Mouse (Mus musculus) brain, embryonic 14.5 days (tissue): ENCODE measurements around the gene Kcnc3. TPM values are rescaled to one million over a fixed set of nuclear protein-coding genes. Genes with fewer than 3 reads are reported as not detected.
A peak's percentile ranks its signal among the peaks of the same experiment; 100 is the strongest.

ENCODE experiments used
- DNase-seq: peaks from one replicate; pipeline ENCODE4 v3.0.0-alpha.2; 2011; ENCODE audit warnings: low read depth
- CTCF ChIP-seq: fragments of 200-500 bp; IDR thresholded peaks from 2 replicates; pipeline ENCODE4 v1.5.1; 2012; ENCODE audit warnings: inconsistent platforms, mild to moderate bottlenecking, moderate library complexity, borderline replicate concordance; ENCODE audit not compliant: insufficient read depth, insufficient read length; ENCODE audit errors: extremely low read depth
- POLR2A ChIP-seq: fragments of 200-500 bp; IDR thresholded peaks from 2 replicates; pipeline ENCODE4 v1.6.1; 2012; ENCODE audit warnings: mild to moderate bottlenecking, inconsistent platforms, borderline replicate concordance; ENCODE audit not compliant: poor library complexity, insufficient read depth, insufficient read length, severe bottlenecking; ENCODE audit errors: extremely low read depth
- polyA plus RNA-seq: library from polyadenylated mRNA; depleted of rRNA; stranded (reverse); fragments of >200 nt; gene quantifications from 2 replicates; pipeline ENCODE4 v1.2.3, GENCODE M21; 2012; rRNA removed

Kcnc3 gene
- 16.6 and 27.2 TPM in 2 replicates for polyA plus RNA-seq

- TF ChIP-seq POLR2A (peak; percentile 75), CTCF (no peak)
- peak; percentile 99 for DNase-seq
Observed at GRCm38 (mm10) chr7:44590402-44591347, at the start of gene Kcnc3. Gene Kcnc3, plus strand, starts transcription at chr7:44590664.

GRCm38 (mm10) chr7:44542555-44542954, 47.9 kb upstream of the Kcnc3 start:
- no peak for TF ChIP-seq POLR2A
- TF ChIP-seq CTCF: no peak
- no peak for DNase-seq

- DNase-seq: no peak
- TF ChIP-seq CTCF: no peak
- TF ChIP-seq POLR2A: no peak
Observed at GRCm38 (mm10) chr7:44543071-44543470, 47.4 kb upstream of the Kcnc3 start.

GRCm38 (mm10) chr7:44546274-44546673, 44.2 kb upstream of the Kcnc3 start:
- DNase-seq: no peak
- TF ChIP-seq CTCF (no peak), POLR2A (no peak)

- no peak for DNase-seq
Observed at GRCm38 (mm10) chr7:44547041-44547440, 43.4 kb upstream of the Kcnc3 start.

GRCm38 (mm10) chr7:44547725-44548124, 42.7 kb upstream of the Kcnc3 start:
- no peak for DNase-seq
- TF ChIP-seq POLR2A: no peak
- no peak for TF ChIP-seq CTCF

More at GRCm38 (mm10) chr7:44547041-44547440, 43.4 kb upstream of the Kcnc3 start:
- TF ChIP-seq CTCF: no peak
- no peak for TF ChIP-seq POLR2A

GRCm38 (mm10) chr7:44548497-44549087, 41.9 kb upstream of the Kcnc3 start, which contains the start of gene Pold1:
Gene Pold1, minus strand, starts transcription at chr7:44548849.
- peak; percentile 89 for TF ChIP-seq CTCF
- 0 out of 2 replicates have a peak, but pooled peaks have one; percentile 5 for TF ChIP-seq POLR2A

GRCm38 (mm10) chr7:44549621-44550408, 40.6 kb upstream of the Kcnc3 start:
- no peak for TF ChIP-seq POLR2A
- no peak for DNase-seq

More at GRCm38 (mm10) chr7:44548497-44549087, 41.9 kb upstream of the Kcnc3 start, which contains the start of gene Pold1:
- DNase-seq: peak; percentile 100

- TF ChIP-seq CTCF (no peak), POLR2A (no peak)
- DNase-seq: no peak
Observed at GRCm38 (mm10) chr7:44550409-44550678, 40.1 kb upstream of the Kcnc3 start.

- no peak for TF ChIP-seq CTCF
- no peak for TF ChIP-seq POLR2A
- DNase-seq: no peak
Observed at GRCm38 (mm10) chr7:44551301-44551700, 39.2 kb upstream of the Kcnc3 start.

- no peak for DNase-seq
- TF ChIP-seq POLR2A: no peak
- no peak for TF ChIP-seq CTCF
Observed at GRCm38 (mm10) chr7:44551731-44552130, 38.7 kb upstream of the Kcnc3 start.
